Mouse (Mus musculus) heart, embryonic 13.5 days (tissue): ENCODE data around the gene Slc44a1. TPM values are rescaled to one million over a fixed set of nuclear protein-coding genes. Genes with fewer than 3 reads are reported as not detected.

Source experiments
- ATAC-seq: fragments of 200-750 bp; cut with Nextera tagmentation; 2 replicates; pipeline ENCODE4 v1.8.0; 2017; ENCODE audit warnings: moderate TSS enrichment; ENCODE audit not compliant: insufficient number of reproducible peaks, low FRiP score, low TSS enrichment; ENCODE audit errors: extremely low read depth
- H3K27ac ChIP-seq: fragments of 300-500 bp; sonication (generic); replicated peaks from 2 replicates; pipeline ENCODE4 v1.5.1; 2015; ENCODE audit warnings: moderate library complexity, mild to moderate bottlenecking, inconsistent platforms
- H3K27me3 ChIP-seq: fragments of 300-500 bp; sonication (generic); replicated peaks from 2 replicates; pipeline ENCODE4 v1.6.1; 2015; ENCODE audit warnings: mild to moderate bottlenecking, inconsistent platforms
- H3K36me3 ChIP-seq: fragments of 300-500 bp; sonication (generic); 2 replicates; pipeline ENCODE4 v1.6.1; 2015; ENCODE audit warnings: mild to moderate bottlenecking, inconsistent platforms
- H3K4me1 ChIP-seq: fragments of 300-500 bp; sonication (generic); 2 replicates; pipeline ENCODE4 v1.6.1; 2015; ENCODE audit warnings: inconsistent platforms
- H3K4me2 ChIP-seq: fragments of 300-500 bp; sonication (generic); 2 replicates; pipeline ENCODE4 v1.6.1; 2015; ENCODE audit warnings: inconsistent platforms, mild to moderate bottlenecking, moderate library complexity
- H3K4me3 ChIP-seq: fragments of 300-500 bp; sonication (generic); 2 replicates; pipeline ENCODE4 v1.5.1; 2015; ENCODE audit warnings: moderate library complexity, mild to moderate bottlenecking, inconsistent platforms
- H3K9ac ChIP-seq: fragments of 300-500 bp; sonication (generic); 2 replicates; pipeline ENCODE4 v1.6.1; 2015; ENCODE audit warnings: inconsistent platforms, mild to moderate bottlenecking, moderate library complexity
- H3K9me3 ChIP-seq: fragments of 300-500 bp; sonication (generic); 2 replicates; pipeline ENCODE4 v1.6.1; 2016; ENCODE audit warnings: inconsistent platforms
- WGBS: fragments of 180-500 bp; shearing (Covaris S2); methylation state at CpG from one replicate; pipeline ENCODE4 v1.1.7; 2015; ENCODE audit warnings: mixed read lengths; 5-methylcytosine and 5-hydroxymethylcytosine counted together
- polyA plus RNA-seq: library from polyadenylated mRNA; unstranded; fragments of >200 nt; fragmentation: Nextera tagmentation; extraction: Ambion mirVana; gene quantifications from 2 replicates; pipeline ENCODE4 v1.2.1, GENCODE M21; 2015

Gene Slc44a1
- polyA plus RNA-seq, 1 experiment from 2014 or later: 17.1 TPM

DNA sequence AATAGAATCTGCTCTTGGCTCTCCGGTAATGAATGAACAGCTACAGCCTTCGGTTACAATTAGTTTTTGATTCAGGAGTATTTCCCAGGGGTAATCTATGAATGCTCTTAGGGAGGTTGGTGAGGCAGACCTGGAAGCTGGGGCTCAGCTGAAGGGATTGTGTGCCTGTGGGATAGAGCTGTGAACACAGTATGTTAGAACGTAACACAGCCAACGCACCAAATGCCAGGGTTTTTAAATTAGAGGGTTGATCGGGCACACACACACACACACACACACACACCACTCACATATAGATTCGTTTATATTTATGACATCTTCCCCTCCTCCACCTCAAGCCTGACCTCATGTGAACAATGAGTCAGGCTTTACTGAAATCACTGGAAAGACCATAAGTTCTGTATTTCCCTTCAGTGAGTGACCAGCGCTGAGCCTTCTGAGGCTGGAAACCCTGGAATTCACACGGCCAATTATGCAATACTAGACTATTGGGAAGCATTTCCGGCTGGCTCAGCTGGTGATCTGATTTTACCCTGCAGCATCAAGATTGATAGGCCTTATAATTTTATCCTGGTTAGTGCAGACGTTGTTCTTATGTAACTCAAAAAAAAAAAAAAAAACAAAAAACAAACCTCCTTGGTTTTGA lies 3.0 kb upstream of the Slc44a1 start:
- H3K9me3 ChIP-seq: no peaks in the 10 kb centered on the region
- ATAC-seq: no peak
- no peaks in the 10 kb centered on the region for H3K27me3 ChIP-seq
- 72% methylated on average over 10 of the region's 10 CpGs for WGBS
- no peak overlapping the region for H3K9ac ChIP-seq
- H3K36me3 ChIP-seq: no peaks in the 10 kb centered on the region
- no peak overlapping the region for H3K4me3 ChIP-seq
- H3K27ac ChIP-seq: no peak overlapping the region
- H3K4me2 ChIP-seq: no peak overlapping the region
- H3K4me1 ChIP-seq: peaks cover 23% of the 10 kb centered on the region

DNA sequence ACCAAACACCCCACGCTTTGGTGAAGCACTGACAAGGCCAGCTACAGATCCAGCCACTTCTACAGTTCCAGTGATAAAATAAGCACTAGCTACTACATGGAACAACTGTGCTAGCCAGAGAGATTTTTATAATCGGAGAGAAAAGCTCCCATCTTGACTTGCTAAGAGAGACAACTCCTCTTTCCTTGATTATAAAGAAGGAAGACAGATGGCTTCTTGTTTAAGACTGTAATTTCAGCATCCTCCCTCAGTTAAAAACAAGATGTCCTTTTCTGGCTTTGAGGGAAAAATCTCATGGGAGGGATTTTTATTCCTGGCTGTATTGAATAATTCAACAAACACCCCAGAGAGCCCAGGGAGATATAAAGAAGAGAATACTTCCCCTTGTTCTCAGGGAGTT lies 1.8 kb upstream of the Slc44a1 start:
- H3K4me1 ChIP-seq: peaks cover 34% of the 10 kb centered on the region
- H3K4me2 ChIP-seq: no peak overlapping the region
- H3K27ac ChIP-seq: no peak overlapping the region
- H3K36me3 ChIP-seq: no peaks in the 10 kb centered on the region
- H3K9ac ChIP-seq: no peak overlapping the region
- no peaks in the 10 kb centered on the region for H3K9me3 ChIP-seq
- no peak for ATAC-seq
- H3K27me3 ChIP-seq: no peaks in the 10 kb centered on the region
- no peak overlapping the region for H3K4me3 ChIP-seq
- WGBS: 73% methylated on average over 2 of the region's 2 CpGs

DNA sequence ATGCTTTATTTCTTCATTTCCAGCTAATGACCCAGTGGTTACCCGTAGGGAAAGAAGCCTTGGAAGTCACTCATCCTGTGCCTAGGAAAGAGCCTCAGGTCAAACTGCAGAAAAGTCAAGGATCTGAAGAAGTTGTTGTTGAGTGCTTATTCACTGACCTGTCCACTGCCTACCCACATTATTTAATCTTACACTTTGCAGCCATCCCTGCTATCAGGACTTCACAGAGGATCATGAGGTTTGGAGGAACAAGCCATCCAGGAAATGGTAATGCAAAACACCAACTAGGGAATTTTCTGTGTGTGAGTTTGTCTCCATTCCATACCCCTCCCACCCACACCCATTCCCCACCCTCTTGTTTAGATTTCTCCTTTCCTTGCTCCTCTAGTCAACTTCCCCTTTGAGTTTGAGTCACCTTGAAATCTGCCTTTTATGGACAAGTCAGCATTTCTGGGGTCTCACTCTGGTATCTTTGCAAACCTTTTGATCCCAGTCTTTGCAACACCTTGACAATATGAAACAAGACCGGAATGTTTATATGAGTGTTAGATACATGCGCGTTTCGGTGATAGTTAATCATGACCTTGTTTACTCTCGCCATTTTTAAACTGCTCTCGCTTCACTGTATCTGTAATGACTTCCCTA lies 1.3 kb upstream of the Slc44a1 start:
- Histone ChIP-seq H3K9me3 (no peaks in the 10 kb centered on the region), H3K9ac (no peak overlapping the region; the same call in 1 of the 2 replicates), H3K4me1 (peaks cover 35% of the 10 kb centered on the region), H3K4me3 (peak overlapping the region; percentile 96), H3K27me3 (no peaks in the 10 kb centered on the region), H3K4me2 (peak overlapping the region; percentile 95), H3K36me3 (no peaks in the 10 kb centered on the region), H3K27ac (no peak overlapping the region; the same call in 1 of the 2 replicates)
- WGBS: 70% methylated on average over 7 of the region's 7 CpGs
- no peak for ATAC-seq

DNA sequence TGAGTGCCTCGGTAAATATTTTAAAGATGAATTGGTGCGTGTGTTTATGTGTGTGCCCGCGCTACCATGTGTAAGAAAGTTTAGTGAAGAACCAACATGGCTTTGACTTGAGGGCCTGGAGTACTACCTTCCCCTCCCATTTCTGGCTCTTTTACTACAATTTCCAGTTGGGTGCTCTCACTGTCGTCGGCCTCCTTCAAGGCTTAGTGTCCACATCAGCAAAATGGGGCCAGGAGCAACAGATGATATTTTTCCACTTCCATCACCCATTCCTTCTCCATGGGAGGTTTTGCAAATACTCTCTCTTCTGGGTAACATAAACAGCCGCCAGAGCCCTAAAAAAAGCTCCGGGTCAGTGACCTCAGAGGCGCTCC lies 590 bp upstream of the Slc44a1 start:
- Histone ChIP-seq H3K27me3 (no peaks in the 10 kb centered on the region), H3K4me1 (peaks cover 35% of the 10 kb centered on the region), H3K36me3 (no peaks in the 10 kb centered on the region), H3K9me3 (no peaks in the 10 kb centered on the region), H3K4me2 (peak overlapping the region; percentile 95), H3K27ac (peak overlapping the region; percentile 87), H3K9ac (peak overlapping the region; percentile 88), H3K4me3 (peak overlapping the region; percentile 96)
- 14% methylated on average over 9 of the region's 9 CpGs for WGBS
- ATAC-seq: no peak

DNA sequence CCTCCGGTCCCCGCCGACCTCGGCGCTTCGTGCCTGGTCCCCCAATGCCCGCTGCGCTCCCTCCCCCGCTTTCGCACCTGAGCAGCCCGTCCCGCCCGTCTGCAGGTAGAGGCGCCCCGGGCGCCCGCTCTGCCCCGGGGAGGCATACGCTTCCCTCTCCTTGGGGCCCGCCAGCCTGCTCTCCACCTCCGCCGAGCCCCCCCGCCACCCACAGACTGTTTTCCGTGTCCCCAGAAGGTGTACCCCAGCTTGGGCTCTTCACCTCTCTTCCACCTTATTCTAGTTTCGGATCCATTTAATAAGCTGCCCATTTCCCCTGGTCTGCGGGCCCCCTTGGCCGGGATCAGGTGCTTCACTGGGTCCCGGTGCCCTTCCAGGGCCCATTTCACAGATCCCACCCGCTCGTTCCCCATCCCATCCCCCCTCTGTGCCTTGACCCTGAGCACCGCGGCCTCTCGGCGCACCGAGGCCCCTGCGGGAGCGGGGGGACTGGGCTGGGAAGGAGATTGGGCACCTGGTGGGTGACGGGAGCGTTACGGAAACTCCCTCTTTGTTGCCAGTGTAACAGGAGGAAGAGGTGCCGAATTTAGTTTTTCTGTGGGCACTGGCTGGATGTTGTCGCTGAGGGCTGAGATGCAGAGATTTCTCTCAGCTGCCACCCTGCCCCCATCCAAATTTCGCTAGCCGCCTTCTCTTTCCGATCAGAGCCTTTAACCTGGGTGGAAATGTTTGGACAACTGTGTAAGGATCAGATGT lies 781 bp downstream of the Slc44a1 start:
- peak overlapping the region; percentile 96 for H3K4me3 ChIP-seq
- peak overlapping the region; percentile 88 for H3K9ac ChIP-seq
- ATAC-seq: peak; percentile 15; the same call in 1 of the 2 replicates
- peak overlapping the region; percentile 95 for H3K4me2 ChIP-seq
- H3K9me3 ChIP-seq: no peaks in the 10 kb centered on the region
- H3K36me3 ChIP-seq: no peaks in the 10 kb centered on the region
- H3K27ac ChIP-seq: peak overlapping the region; percentile 87
- WGBS: under 1% methylated on average over 45 of the region's 45 CpGs
- H3K4me1 ChIP-seq: peaks cover 35% of the 10 kb centered on the region
- no peaks in the 10 kb centered on the region for H3K27me3 ChIP-seq

DNA sequence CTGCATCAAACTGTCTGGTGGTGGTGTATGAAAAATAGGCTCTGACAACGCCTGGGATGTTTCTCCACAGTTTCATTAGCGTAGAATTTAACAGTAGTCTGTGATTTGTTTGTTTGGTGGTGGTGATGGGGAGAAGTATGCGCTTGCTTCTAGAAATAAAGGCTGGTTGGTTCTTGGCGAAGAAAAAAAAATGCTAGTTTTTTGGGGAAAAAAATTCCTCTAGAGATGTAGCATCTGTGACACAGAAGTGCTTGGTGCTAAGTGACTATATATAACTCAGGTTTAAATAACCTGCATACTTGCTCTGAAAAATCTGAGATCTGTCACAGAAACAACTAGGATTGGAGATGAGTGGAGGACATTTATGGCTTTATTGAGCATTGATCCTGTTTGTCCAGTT lies 1.5 kb downstream of the Slc44a1 start:
- peaks cover 35% of the 10 kb centered on the region for H3K4me1 ChIP-seq
- H3K27me3 ChIP-seq: no peaks in the 10 kb centered on the region
- H3K36me3 ChIP-seq: no peaks in the 10 kb centered on the region
- peak overlapping the region; percentile 87; the same call in 1 of the 2 replicates for H3K27ac ChIP-seq
- H3K4me2 ChIP-seq: peak overlapping the region; percentile 95
- H3K4me3 ChIP-seq: peak overlapping the region; percentile 96
- WGBS: 43% methylated on average over 4 of the region's 4 CpGs
- ATAC-seq: no peak
- peak overlapping the region; percentile 88 for H3K9ac ChIP-seq
- no peaks in the 10 kb centered on the region for H3K9me3 ChIP-seq

DNA sequence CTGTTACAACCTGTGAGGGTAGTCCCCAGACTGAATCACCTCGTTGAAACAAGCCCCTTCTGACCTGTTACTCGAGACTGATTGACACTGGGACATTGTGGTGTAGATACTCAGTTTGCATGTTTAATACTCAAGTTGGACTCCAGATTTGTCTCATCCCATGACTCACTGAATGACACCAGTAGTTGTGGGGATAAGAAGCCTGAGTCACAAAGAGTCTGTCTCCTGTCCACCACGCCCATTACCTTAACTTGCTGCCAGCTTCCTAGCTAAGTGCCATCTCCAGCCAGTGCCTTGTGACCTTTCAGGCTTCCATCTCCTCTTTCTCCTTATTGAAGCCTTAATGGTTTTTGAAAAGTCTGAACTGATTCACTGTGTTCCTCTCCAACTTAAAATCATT lies 6.0 kb downstream of the Slc44a1 start:
- H3K9me3 ChIP-seq: no peaks in the 10 kb centered on the region

DNA sequence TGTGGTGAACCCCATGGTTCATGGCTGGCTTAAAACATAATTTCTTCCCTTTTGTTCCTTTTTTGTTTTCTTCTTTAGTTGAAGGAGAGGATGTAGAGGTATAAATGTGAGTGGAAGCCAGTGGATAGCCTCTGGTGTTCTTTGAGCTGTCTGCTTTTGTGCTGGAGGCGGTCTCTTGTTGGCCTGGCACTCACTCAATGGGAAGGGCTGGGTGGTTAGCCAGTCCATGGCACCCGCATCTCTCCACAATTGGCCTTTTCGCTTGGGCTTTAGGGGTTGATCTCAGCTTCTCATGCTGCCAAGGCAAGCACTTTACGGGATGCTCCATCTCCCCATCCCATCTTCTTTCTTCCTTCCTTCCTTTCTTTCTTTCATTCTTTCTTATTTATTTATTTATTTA lies 7.6 kb downstream of the Slc44a1 start:
- Histone ChIP-seq H3K27ac (no peak overlapping the region), H3K27me3 (no peaks in the 10 kb centered on the region), H3K9me3 (no peaks in the 10 kb centered on the region), H3K4me3 (no peak overlapping the region), H3K4me2 (no peak overlapping the region), H3K4me1 (peaks cover 38% of the 10 kb centered on the region), H3K9ac (no peak overlapping the region), H3K36me3 (no peaks in the 10 kb centered on the region)
- 91% methylated on average over 4 of the region's 4 CpGs for WGBS
- ATAC-seq: no peak

More for the DNA sequence above, 6.0 kb downstream of the Slc44a1 start:
- Histone ChIP-seq H3K36me3 (no peaks in the 10 kb centered on the region), H3K9ac (no peak overlapping the region), H3K4me1 (peaks cover 38% of the 10 kb centered on the region), H3K4me2 (no peak overlapping the region), H3K27me3 (no peaks in the 10 kb centered on the region), H3K27ac (no peak overlapping the region), H3K4me3 (no peak overlapping the region)
- ATAC-seq: no peak
- WGBS: 71% methylated on average over 3 of the region's 3 CpGs

DNA sequence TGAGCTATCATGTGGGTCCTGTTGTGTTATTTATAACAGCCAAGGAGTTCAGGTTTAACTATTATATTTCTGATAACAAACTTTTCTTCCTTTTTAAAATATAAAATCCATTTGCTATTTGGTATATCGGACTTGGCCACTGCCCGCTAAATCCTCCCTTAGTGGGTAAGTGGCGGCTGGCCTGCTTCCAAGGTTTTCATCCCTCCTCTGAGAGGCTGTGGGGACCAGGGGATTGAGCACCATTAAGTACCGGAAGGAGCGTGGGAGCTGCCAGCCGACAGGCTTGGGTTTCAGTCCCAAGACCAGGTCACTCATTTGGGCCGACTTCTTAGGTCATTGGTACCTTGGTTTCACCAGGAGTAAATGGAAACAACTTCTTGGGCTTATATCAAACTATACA lies 10.5 kb downstream of the Slc44a1 start:
- ATAC-seq: no peak
- H3K4me3 ChIP-seq: no peak overlapping the region
- no peaks in the 10 kb centered on the region for H3K27me3 ChIP-seq
- peaks cover 47% of the 10 kb centered on the region for H3K4me1 ChIP-seq
- peak overlapping the region; percentile 24; the same call in 1 of the 2 replicates for H3K4me2 ChIP-seq
- H3K9ac ChIP-seq: no peak overlapping the region
- H3K27ac ChIP-seq: no peak overlapping the region
- no peaks in the 10 kb centered on the region for H3K9me3 ChIP-seq
- 48% methylated on average over 7 of the region's 7 CpGs for WGBS
- H3K36me3 ChIP-seq: no peaks in the 10 kb centered on the region

DNA sequence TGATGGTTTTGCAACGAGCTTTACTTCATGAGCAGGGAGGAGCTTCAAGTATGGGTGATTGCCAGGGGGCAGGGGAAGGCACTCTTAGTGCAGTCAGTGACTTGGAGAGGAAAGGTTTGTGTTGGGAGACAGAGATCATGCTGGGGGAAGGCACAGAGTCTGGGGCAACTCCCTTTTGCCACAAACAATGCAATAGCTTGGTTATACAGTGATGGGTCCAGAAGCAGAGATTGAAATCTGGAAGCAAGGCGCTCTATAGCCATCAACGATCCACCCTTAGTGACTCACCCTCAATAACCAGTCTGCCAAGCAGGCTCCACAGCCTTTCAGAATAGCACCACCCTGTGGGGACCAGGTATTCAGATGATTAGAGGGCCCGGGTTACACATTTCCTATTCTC lies 11.7 kb downstream of the Slc44a1 start:
- Histone ChIP-seq H3K27me3 (no peaks in the 10 kb centered on the region), H3K4me1 (peaks cover 47% of the 10 kb centered on the region), H3K4me3 (no peak overlapping the region), H3K4me2 (no peak overlapping the region), H3K27ac (peak overlapping the region; percentile 73; the same call in 1 of the 2 replicates), H3K36me3 (no peaks in the 10 kb centered on the region), H3K9me3 (no peaks in the 10 kb centered on the region), H3K9ac (no peak overlapping the region)
- 48% methylated on average over 4 of the region's 4 CpGs for WGBS
- no peak for ATAC-seq

DNA sequence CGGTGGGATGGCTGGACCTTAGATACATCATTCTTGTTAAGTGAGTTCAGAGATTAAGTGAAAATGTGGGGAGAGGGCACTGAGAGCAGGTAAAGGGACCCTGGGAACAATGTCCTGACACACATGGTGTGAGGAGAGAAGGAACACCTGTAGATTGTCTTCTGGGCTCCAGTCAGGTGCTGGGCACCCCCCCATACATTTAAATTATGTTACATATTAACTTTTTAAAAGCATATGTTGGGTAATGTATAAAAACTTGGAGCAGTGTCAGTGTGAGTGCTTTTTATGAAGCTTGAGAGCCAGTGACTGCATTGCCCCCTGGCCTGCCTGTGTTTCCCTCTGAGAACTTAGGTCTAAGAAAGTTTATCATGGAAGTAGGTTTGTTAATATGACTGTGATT lies 12.2 kb downstream of the Slc44a1 start:
- H3K9ac ChIP-seq: no peak overlapping the region; the same call in 1 of the 2 replicates
- 48% methylated on average over 1 of the region's 1 CpGs for WGBS
- no peaks in the 10 kb centered on the region for H3K36me3 ChIP-seq
- H3K4me1 ChIP-seq: peaks cover 47% of the 10 kb centered on the region
- no peak overlapping the region for H3K4me2 ChIP-seq
- H3K4me3 ChIP-seq: no peak overlapping the region
- H3K27ac ChIP-seq: peak overlapping the region; percentile 73; the same call in 1 of the 2 replicates
- no peaks in the 10 kb centered on the region for H3K27me3 ChIP-seq
- H3K9me3 ChIP-seq: no peaks in the 10 kb centered on the region
- no peak for ATAC-seq
